Mouse (Mus musculus): ENCODE data around the gene Diablo.

GRCm38 (mm10) chr5:123499717-123500116 lies 24.3 kb downstream of the Diablo start:
- TF ChIP-seq MYC (IDR thresholded peaks at IDR 0.05; ENCODE audit: low read depth, low read length) = no peak
- TF ChIP-seq NELFE (IDR thresholded peaks at IDR 0.05; ENCODE audit: low read depth, low read length) = peak; percentile 16; the same call in 1 of the 2 replicates
- no peak for TF ChIP-seq TCF12 (IDR thresholded peaks at IDR 0.05; ENCODE audit: low read depth, low read length)
- no peak for TF ChIP-seq EP300 (IDR thresholded peaks at IDR 0.05; ENCODE audit: low read length)
- no peak for TF ChIP-seq POLR2A (IDR thresholded peaks at IDR 0.05; ENCODE audit: low read depth, low read length)
- TF ChIP-seq HCFC1 (IDR thresholded peaks at IDR 0.05; ENCODE audit: low read depth, low read length) = no peak
- peak in 1 of 2 experiments; percentile 94; a peak in 2 of 4 replicates for TF ChIP-seq CTCF (conservative IDR thresholded peaks at IDR 0.05 in 1 of 2, IDR thresholded peaks at IDR 0.05 in 1 of 2; ENCODE audit: low read depth in 2 of 2, low read length in 2 of 2)
- TF ChIP-seq CHD2 (IDR thresholded peaks at IDR 0.05; ENCODE audit: low read length) = no peak
- no peak for TF ChIP-seq BHLHE40 (IDR thresholded peaks at IDR 0.05; ENCODE audit: low read depth, low read length)
- no peak for TF ChIP-seq USF1 (IDR thresholded peaks at IDR 0.05; ENCODE audit: low read depth, low read length)
